Mouse (Mus musculus) limb, embryonic 12.5 days (tissue): ENCODE data around the gene Cmtm4. TPM values are rescaled to one million over a fixed set of nuclear protein-coding genes. Genes with fewer than 3 reads are reported as not detected.

ENCODE experiments used
- ATAC-seq: fragments of 200-750 bp; cut with Nextera tagmentation; 2 replicates; pipeline ENCODE4 v1.8.0; 2017; ENCODE audit warnings: low read depth, moderate TSS enrichment; ENCODE audit not compliant: insufficient number of reproducible peaks, insufficient read depth, low FRiP score, low TSS enrichment
- H3K27ac ChIP-seq: fragments of 300-500 bp; sonication (generic); 2 replicates; pipeline ENCODE4 v1.5.1; 2016; ENCODE audit warnings: mild to moderate bottlenecking, moderate library complexity
- H3K27me3 ChIP-seq: fragments of 300-500 bp; sonication (generic); 2 replicates; pipeline ENCODE4 v1.6.1; 2016; ENCODE audit warnings: mild to moderate bottlenecking, moderate library complexity
- H3K36me3 ChIP-seq: fragments of 300-500 bp; sonication (generic); 2 replicates; pipeline ENCODE4 v1.6.1; 2016; ENCODE audit warnings: mild to moderate bottlenecking, moderate library complexity
- H3K4me1 ChIP-seq: fragments of 300-500 bp; sonication (generic); replicated peaks from 2 replicates; pipeline ENCODE4 v1.6.1; 2016
- H3K4me2 ChIP-seq: fragments of 300-500 bp; sonication (generic); 2 replicates; pipeline ENCODE4 v1.6.1; 2016; ENCODE audit warnings: mild to moderate bottlenecking, moderate library complexity
- H3K4me3 ChIP-seq: fragments of 300-500 bp; sonication (generic); replicated peaks from 2 replicates; pipeline ENCODE4 v1.5.1; 2016; ENCODE audit warnings: mild to moderate bottlenecking
- H3K9ac ChIP-seq: fragments of 300-500 bp; sonication (generic); replicated peaks from 2 replicates; pipeline ENCODE4 v1.6.1; 2016; ENCODE audit warnings: mild to moderate bottlenecking, moderate library complexity
- H3K9me3 ChIP-seq: fragments of 300-500 bp; sonication (generic); 2 replicates; pipeline ENCODE4 v1.6.1; 2016; ENCODE audit warnings: mild to moderate bottlenecking, moderate library complexity
- WGBS: fragments of 180-500 bp; shearing (Covaris S2); methylation state at CpG from one replicate; pipeline ENCODE4 v1.1.7; 2016; 5-methylcytosine and 5-hydroxymethylcytosine counted together
- polyA plus RNA-seq: library from polyadenylated mRNA; unstranded; fragments of >200 nt; fragmentation: Nextera tagmentation; extraction: Ambion mirVana; gene quantifications from 2 replicates; pipeline ENCODE4 v1.2.1, GENCODE M21; 2016

Cmtm4 gene
- polyA plus RNA-seq, 1 experiment from 2014 or later: 3.2 TPM

GRCm38 (mm10) chr8:104348971-104349370, 46.6 kb downstream of the Cmtm4 start:
- no peak overlapping the region for H3K27ac ChIP-seq
- H3K4me3 ChIP-seq: no peak overlapping the region
- H3K4me1 ChIP-seq: no peaks in the 10 kb centered on the region
- ATAC-seq: no peak
- 89% methylated on average over 5 of the region's 5 CpGs for WGBS
- no peak overlapping the region for H3K9ac ChIP-seq
- H3K27me3 ChIP-seq: no peaks in the 10 kb centered on the region
- no peak overlapping the region for H3K4me2 ChIP-seq
- H3K9me3 ChIP-seq: no peaks in the 10 kb centered on the region
- H3K36me3 ChIP-seq: peaks cover 65% of the 10 kb centered on the region

- ATAC-seq: no peak
- Histone ChIP-seq H3K9me3 (no peaks in the 10 kb centered on the region), H3K4me3 (no peak overlapping the region), H3K36me3 (peaks cover 45% of the 10 kb centered on the region), H3K4me2 (no peak overlapping the region), H3K9ac (0 out of 2 replicates have a peak overlapping the region, but pooled peaks have one; percentile 3), H3K27ac (no peak overlapping the region), H3K27me3 (no peaks in the 10 kb centered on the region), H3K4me1 (peaks cover 2% of the 10 kb centered on the region; the same call in 1 of the 2 replicates)
- 51% methylated on average over 12 of the region's 12 CpGs for WGBS
Measured at GRCm38 (mm10) chr8:104346706-104347105, 48.9 kb downstream of the Cmtm4 start.

- no peak overlapping the region for H3K9ac ChIP-seq
- 92% methylated on average over 5 of the region's 5 CpGs for WGBS
- no peak for ATAC-seq
- H3K27me3 ChIP-seq: no peaks in the 10 kb centered on the region
- H3K4me2 ChIP-seq: no peak overlapping the region
- peaks cover 7% of the 10 kb centered on the region; the same call in 1 of the 2 replicates for H3K4me1 ChIP-seq
- H3K36me3 ChIP-seq: peaks cover 35% of the 10 kb centered on the region
- no peak overlapping the region for H3K27ac ChIP-seq
- no peaks in the 10 kb centered on the region for H3K9me3 ChIP-seq
- no peak overlapping the region for H3K4me3 ChIP-seq
Measured at GRCm38 (mm10) chr8:104344622-104345021, 51.0 kb downstream of the Cmtm4 start.

- H3K4me2 ChIP-seq: no peak overlapping the region
- H3K27ac ChIP-seq: no peak overlapping the region
- H3K36me3 ChIP-seq: peaks cover 35% of the 10 kb centered on the region
- H3K9ac ChIP-seq: no peak overlapping the region
- H3K4me1 ChIP-seq: peaks cover 7% of the 10 kb centered on the region; the same call in 1 of the 2 replicates
- 6% methylated on average over 7 of the region's 7 CpGs for WGBS
- peak; percentile 26; the same call in 1 of the 2 replicates for ATAC-seq
- H3K9me3 ChIP-seq: no peaks in the 10 kb centered on the region
- no peak overlapping the region for H3K4me3 ChIP-seq
- H3K27me3 ChIP-seq: peaks cover 5% of the 10 kb centered on the region; the same call in 1 of the 2 replicates
Measured at GRCm38 (mm10) chr8:104343957-104344356, 51.6 kb downstream of the Cmtm4 start.

GRCm38 (mm10) chr8:104342426-104342825, 53.2 kb downstream of the Cmtm4 start:
- Histone ChIP-seq H3K4me2 (no peak overlapping the region), H3K9me3 (no peaks in the 10 kb centered on the region), H3K4me1 (peaks cover 7% of the 10 kb centered on the region; the same call in 1 of the 2 replicates), H3K27ac (no peak overlapping the region), H3K36me3 (peaks cover 25% of the 10 kb centered on the region; the same call in 1 of the 2 replicates), H3K9ac (no peak overlapping the region), H3K4me3 (no peak overlapping the region), H3K27me3 (peaks cover 5% of the 10 kb centered on the region; the same call in 1 of the 2 replicates)
- 75% methylated on average over 5 of the region's 5 CpGs for WGBS
- ATAC-seq: no peak

GRCm38 (mm10) chr8:104341678-104342077, 53.9 kb downstream of the Cmtm4 start:
- 51% methylated on average over 6 of the region's 6 CpGs for WGBS
- H3K9ac ChIP-seq: peak overlapping the region; percentile 78; the same call in 1 of the 2 replicates
- peaks cover 7% of the 10 kb centered on the region; the same call in 1 of the 2 replicates for H3K4me1 ChIP-seq
- ATAC-seq: no peak
- peaks cover 5% of the 10 kb centered on the region; the same call in 1 of the 2 replicates for H3K27me3 ChIP-seq
- H3K4me2 ChIP-seq: peak overlapping the region; percentile 86
- no peaks in the 10 kb centered on the region for H3K9me3 ChIP-seq
- peak overlapping the region; percentile 65 for H3K4me3 ChIP-seq
- no peak overlapping the region for H3K27ac ChIP-seq
- peaks cover 17% of the 10 kb centered on the region; the same call in 1 of the 2 replicates for H3K36me3 ChIP-seq

- peak; percentile 61 for ATAC-seq
- Histone ChIP-seq H3K4me2 (peak overlapping the region; percentile 86), H3K36me3 (peaks cover 12% of the 10 kb centered on the region; the same call in 1 of the 2 replicates), H3K4me3 (peak overlapping the region; percentile 65), H3K9me3 (no peaks in the 10 kb centered on the region), H3K9ac (peak overlapping the region; percentile 78), H3K27ac (peak overlapping the region; percentile 74), H3K4me1 (peaks cover 7% of the 10 kb centered on the region; the same call in 1 of the 2 replicates), H3K27me3 (peaks cover 5% of the 10 kb centered on the region; the same call in 1 of the 2 replicates)
- 0% methylated on average over 24 of the region's 24 CpGs for WGBS
Measured at GRCm38 (mm10) chr8:104341106-104341561, 54.5 kb downstream of the Cmtm4 start.

- under 1% methylated on average over 52 of the region's 54 CpGs for WGBS
- Histone ChIP-seq H3K4me3 (peak overlapping the region; percentile 65), H3K36me3 (peaks cover 5% of the 10 kb centered on the region; the same call in 1 of the 2 replicates), H3K4me1 (peaks cover 7% of the 10 kb centered on the region; the same call in 1 of the 2 replicates), H3K9me3 (no peaks in the 10 kb centered on the region), H3K27ac (peak overlapping the region; percentile 74), H3K9ac (peak overlapping the region; percentile 78), H3K27me3 (peaks cover 5% of the 10 kb centered on the region; the same call in 1 of the 2 replicates), H3K4me2 (peak overlapping the region; percentile 86)
- ATAC-seq: peak; percentile 74
Measured at GRCm38 (mm10) chr8:104340233-104341105, 55.1 kb downstream of the Cmtm4 start.

- ATAC-seq: 0 out of 2 replicates have a peak, but pooled peaks have one; percentile 9
- Histone ChIP-seq H3K4me3 (peak overlapping the region; percentile 65), H3K36me3 (no peaks in the 10 kb centered on the region; the same call in 1 of the 2 replicates), H3K27ac (no peak overlapping the region), H3K4me1 (peaks cover 7% of the 10 kb centered on the region; the same call in 1 of the 2 replicates), H3K9me3 (no peaks in the 10 kb centered on the region), H3K4me2 (peak overlapping the region; percentile 86), H3K27me3 (peaks cover 5% of the 10 kb centered on the region; the same call in 1 of the 2 replicates), H3K9ac (peak overlapping the region; percentile 78)
- WGBS: 3% methylated on average over 6 of the region's 6 CpGs
Measured at GRCm38 (mm10) chr8:104339983-104340232, 55.7 kb downstream of the Cmtm4 start.

- no peaks in the 10 kb centered on the region for H3K36me3 ChIP-seq
- H3K4me1 ChIP-seq: peaks cover 7% of the 10 kb centered on the region; the same call in 1 of the 2 replicates
- H3K4me2 ChIP-seq: peak within 1 kb of the TSS; percentile 86
- no peaks in the 10 kb centered on the region for H3K9me3 ChIP-seq
- peak within 1 kb of the TSS; percentile 65 for H3K4me3 ChIP-seq
- WGBS: 18% methylated on average over 16 of the region's 18 CpGs
- peaks cover 5% of the 10 kb centered on the region; the same call in 1 of the 2 replicates for H3K27me3 ChIP-seq
- H3K9ac ChIP-seq: peak within 1 kb of the TSS; percentile 78
- H3K27ac ChIP-seq: no peak within 1 kb of the TSS; the same call in 1 of the 2 replicates
- no peak for ATAC-seq
Measured at GRCm38 (mm10) chr8:104339229-104339982, 56.2 kb downstream of the Cmtm4 start, which contains the start of gene Cmtm3. Gene Cmtm3, plus strand, starts transcription at chr8:104339410.
